Mouse (Mus musculus): Measurements from ENCODE around the gene Ppm1l. TPM values are rescaled to one million over a fixed set of nuclear protein-coding genes. Genes with fewer than 3 reads are reported as not detected.
A peak's percentile ranks its signal among the peaks of the same experiment; 100 is the strongest.

Ppm1l gene
- polyA plus RNA-seq, 1 experiment from 2014 or later, result 23.9 TPM

DNA sequence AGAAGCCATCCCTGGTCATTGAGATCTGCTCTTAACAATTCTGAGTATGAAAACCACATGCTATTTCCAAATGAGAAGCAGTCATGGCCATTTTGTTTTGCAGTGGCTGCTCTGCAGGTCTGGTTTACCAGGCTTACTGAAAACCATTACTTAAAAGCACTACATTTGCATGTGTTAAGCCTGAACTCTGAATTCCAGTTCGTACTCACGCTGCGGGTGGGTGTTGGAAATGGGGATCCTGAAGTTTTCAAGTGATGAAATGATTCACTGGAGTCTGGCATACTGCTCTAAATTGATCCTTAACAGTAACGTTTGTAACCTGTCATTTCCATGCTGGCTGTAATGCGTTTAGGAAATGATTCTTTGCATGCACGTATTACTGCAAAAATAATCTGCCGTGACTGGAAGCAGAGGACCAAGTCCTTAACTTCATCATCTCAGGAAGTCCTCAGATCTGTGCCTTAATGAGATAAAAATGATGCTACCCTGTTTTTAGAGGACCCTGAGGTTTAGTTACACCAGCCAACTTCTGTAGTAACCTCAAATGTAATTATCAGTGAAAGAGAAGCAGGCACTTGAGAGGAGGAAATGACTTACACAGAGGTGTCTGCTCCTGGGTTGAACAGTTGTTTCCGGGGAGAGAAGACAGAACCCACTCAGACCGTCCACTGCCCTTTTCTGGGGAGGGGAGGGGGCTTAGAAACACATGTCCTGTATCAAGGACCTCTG lies 151.8 kb downstream of the Ppm1l start:
- no peaks in the 10 kb centered on the region for H3K9me3 ChIP-seq
- H3K27me3 ChIP-seq, result no peaks in the 10 kb centered on the region
- no peak for ATAC-seq (ENCODE audit: low FRiP score)
- WGBS, result 52% methylated on average over 9 of the region's 9 CpGs
- H3K4me1 ChIP-seq (replicated peaks), result peaks cover 30% of the 10 kb centered on the region
- H3K9ac ChIP-seq, result no peak overlapping the region; the same call in 1 of the 2 replicates
- no peak overlapping the region for H3K27ac ChIP-seq
- H3K4me3 ChIP-seq, result no peak overlapping the region
- no peak overlapping the region for H3K4me2 ChIP-seq
- H3K36me3 ChIP-seq, result no peaks in the 10 kb centered on the region

DNA sequence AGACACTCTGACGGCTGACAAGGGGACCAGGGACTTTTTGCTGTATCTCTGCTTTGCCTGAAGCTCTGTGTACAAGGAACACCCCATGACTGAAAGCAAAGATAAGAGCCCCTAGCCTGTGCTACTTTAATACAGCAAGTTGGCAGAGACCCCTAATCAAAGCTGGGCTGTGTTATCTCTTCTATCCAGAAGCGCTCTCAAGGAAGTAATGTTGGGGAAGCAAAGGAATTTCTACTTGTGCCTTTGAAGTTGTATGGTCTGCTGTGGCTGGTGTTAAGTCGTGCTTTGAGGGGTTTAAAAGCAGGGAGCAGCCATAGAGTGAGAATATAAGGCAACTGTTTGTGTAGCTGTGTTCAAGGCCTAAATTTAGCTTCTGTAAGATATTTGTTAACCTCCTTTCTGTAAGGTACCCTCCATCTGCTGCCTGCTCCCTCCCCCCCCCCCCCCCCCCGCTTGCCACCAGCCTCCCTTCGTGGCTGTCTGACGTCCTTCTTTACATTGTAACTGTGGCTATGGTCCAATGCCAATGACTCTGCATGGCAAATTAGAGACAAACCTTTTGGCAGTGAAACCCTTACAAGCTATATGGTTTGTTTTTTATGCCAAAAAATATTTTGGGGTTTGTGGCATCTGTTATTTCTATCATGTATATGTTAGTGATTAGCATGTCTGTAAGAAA lies 152.9 kb downstream of the Ppm1l start:
- 34% methylated on average over 5 of the region's 6 CpGs for WGBS
- ATAC-seq (ENCODE audit: low FRiP score), result 0 out of 2 replicates have a peak, but pooled peaks have one; percentile 5

DNA sequence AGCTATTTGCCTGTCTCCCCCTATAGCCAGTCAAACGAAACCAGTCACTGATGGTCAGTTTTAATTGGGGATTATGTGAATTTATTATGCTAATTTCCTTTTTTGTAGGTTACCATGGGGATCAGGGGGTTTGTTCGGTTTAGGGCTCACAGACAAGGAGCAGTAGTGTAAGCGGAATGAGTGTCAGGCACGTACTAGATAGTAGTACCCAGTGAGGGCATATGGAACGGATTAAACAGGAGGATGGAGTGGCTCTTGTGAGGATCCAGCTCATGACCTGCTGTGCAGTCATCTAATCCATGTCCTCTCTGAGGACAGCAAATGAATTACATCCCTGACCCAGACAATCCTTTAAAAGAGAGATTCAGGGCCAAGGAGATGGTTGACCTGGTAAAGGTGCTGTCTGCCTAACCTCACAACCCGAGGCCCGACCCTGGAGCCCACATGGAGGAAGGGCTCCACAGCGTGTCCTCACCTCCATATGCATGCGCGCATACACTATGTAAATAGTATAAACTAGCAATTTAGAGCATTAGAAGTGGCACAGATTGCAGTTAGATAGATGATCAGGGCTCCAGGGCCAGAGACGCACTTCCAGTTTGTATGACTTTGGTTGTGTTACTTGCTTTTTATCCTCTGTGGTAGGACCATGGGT lies 153.6 kb downstream of the Ppm1l start:
- Histone ChIP-seq H3K4me2 (no peak overlapping the region), H3K9me3 (no peaks in the 10 kb centered on the region), H3K27ac (no peak overlapping the region), H3K27me3 (no peaks in the 10 kb centered on the region), H3K36me3 (no peaks in the 10 kb centered on the region), H3K4me3 (no peak overlapping the region), H3K4me1 (replicated peaks) (peaks cover 30% of the 10 kb centered on the region), H3K9ac (no peak overlapping the region)
- 64% methylated on average over 11 of the region's 11 CpGs for WGBS
- ATAC-seq (ENCODE audit: low FRiP score), result peak; percentile 70

More for the DNA sequence above, 152.9 kb downstream of the Ppm1l start:
- Histone ChIP-seq H3K4me1 (replicated peaks) (peaks cover 30% of the 10 kb centered on the region), H3K27me3 (no peaks in the 10 kb centered on the region), H3K36me3 (no peaks in the 10 kb centered on the region), H3K27ac (no peak overlapping the region), H3K9me3 (no peaks in the 10 kb centered on the region), H3K4me2 (no peak overlapping the region), H3K9ac (no peak overlapping the region), H3K4me3 (no peak overlapping the region)

DNA sequence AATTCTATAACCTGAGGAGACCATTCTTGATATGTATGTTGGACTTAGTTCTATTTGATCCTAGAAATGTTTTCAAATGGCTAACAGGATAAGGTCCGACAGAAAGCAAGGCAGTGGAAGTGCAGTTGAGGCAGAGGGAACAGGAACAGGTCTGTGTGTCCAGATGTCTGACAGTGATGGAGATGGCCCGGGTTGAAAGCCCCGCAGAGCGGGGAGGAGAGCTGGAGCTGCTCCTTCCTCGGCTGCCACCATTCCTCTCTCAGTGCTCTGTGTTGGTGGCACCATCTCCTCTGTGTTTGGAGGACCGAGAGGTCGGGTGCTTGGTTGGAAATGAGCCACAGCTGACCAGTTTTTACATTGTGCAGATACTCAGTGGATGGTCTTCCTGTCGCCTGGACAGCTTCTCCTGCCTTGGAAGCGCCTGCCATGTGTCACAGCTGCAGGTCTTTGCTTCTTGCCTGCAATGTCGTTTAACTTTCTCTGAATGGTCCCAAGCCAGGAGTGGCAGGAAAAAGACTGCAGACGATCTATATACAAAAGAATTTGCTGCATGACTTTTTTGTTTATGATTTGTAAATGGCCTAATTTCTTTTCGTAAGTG lies 159.3 kb downstream of the Ppm1l start:
- Histone ChIP-seq H3K4me3 (no peak overlapping the region), H3K27me3 (no peaks in the 10 kb centered on the region), H3K36me3 (no peaks in the 10 kb centered on the region), H3K27ac (peak overlapping the region; percentile 53; the same call in 1 of the 2 replicates), H3K4me2 (no peak overlapping the region; the same call in 1 of the 2 replicates), H3K4me1 (replicated peaks) (peaks cover 35% of the 10 kb centered on the region), H3K9me3 (no peaks in the 10 kb centered on the region), H3K9ac (no peak overlapping the region)
- WGBS, result 57% methylated on average over 12 of the region's 12 CpGs
- peak; percentile 27; the same call in 1 of the 2 replicates for ATAC-seq (ENCODE audit: low FRiP score)

DNA sequence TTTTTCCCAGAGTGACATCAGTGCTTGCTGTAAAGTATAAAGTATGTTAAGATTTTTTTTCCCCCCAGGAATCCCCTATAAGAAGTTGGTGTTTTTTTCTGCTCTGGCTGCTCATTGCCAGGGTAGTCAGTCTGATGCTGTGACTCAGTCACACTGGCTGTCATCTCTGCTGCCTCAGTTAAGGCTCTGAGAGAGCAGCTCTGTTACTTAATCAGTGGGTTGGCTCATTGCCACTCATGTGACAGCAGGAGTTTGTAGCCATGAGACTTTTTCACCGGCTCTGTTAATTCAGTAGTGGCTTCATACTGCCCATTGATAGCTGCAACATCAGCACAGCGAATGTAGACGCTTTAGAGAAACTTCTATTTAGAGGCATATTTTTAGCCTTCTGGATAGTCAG lies 163.3 kb downstream of the Ppm1l start:
- Histone ChIP-seq H3K36me3 (no peaks in the 10 kb centered on the region), H3K9ac (no peak overlapping the region), H3K4me1 (replicated peaks) (peaks cover 43% of the 10 kb centered on the region), H3K4me3 (no peak overlapping the region), H3K27me3 (no peaks in the 10 kb centered on the region), H3K9me3 (no peaks in the 10 kb centered on the region), H3K4me2 (no peak overlapping the region), H3K27ac (no peak overlapping the region)
- whole genome bisulfite sequencing, result 66% methylated on average over 3 of the region's 3 CpGs
- no peak for ATAC-seq (ENCODE audit: low FRiP score)

DNA sequence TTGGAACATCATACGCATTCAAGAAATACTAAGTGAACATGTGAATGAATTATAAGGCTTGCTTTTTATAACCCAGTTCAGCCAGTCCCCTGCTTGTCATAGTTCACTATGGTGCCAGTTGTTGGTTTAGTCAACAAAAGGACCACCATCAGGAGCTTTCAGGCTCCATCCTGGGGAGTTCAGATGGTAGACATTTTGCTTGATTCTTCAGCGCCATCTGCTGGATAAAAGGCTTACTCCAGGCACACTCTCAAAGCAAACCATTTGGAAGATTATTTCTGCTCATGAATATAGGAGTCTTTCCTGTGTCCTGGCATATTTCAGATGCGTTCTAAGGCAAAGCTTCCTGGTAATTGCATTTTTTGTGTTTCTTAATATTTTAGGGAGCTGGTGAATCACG lies 165.2 kb downstream of the Ppm1l start:
- Histone ChIP-seq H3K9ac (no peak overlapping the region), H3K4me2 (no peak overlapping the region), H3K27me3 (no peaks in the 10 kb centered on the region), H3K36me3 (no peaks in the 10 kb centered on the region), H3K27ac (no peak overlapping the region), H3K9me3 (no peaks in the 10 kb centered on the region), H3K4me1 (replicated peaks) (peaks cover 38% of the 10 kb centered on the region), H3K4me3 (no peak overlapping the region)
- ATAC-seq (ENCODE audit: low FRiP score), result peak; percentile 76
- 33% methylated on average over 4 of the region's 4 CpGs for WGBS

DNA sequence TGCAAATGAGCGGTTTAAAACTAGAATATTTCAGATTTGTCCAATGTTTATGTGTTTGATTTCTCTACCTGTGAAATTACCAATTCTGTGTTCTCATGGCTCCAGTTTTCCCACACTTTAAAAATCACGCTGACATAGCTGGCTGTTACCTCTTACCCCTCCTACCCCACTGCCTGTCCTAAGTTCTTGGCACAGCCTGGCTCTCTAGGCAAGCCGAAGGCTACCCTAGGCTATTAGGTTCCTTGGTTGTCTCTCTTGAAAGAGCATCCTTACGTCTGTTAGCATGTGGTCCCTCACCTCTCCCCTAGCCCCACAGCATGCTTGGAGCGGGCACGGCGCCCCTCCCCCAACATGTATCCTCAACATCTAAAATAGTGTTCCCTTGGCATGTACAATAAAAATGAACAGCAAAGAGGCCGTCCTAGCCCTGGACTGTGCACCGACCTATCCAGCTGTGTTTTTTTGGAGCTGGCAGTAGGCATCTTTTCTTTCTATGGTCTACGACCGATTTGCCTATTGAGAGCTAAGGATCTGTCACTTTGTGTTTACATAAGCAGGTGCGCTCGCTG lies 167.4 kb downstream of the Ppm1l start:
- no peaks in the 10 kb centered on the region for H3K27me3 ChIP-seq
- H3K4me2 ChIP-seq, result no peak overlapping the region
- WGBS, result 81% methylated on average over 13 of the region's 13 CpGs
- H3K27ac ChIP-seq, result no peak overlapping the region
- peaks cover 41% of the 10 kb centered on the region for H3K4me1 ChIP-seq (replicated peaks)
- H3K36me3 ChIP-seq, result no peaks in the 10 kb centered on the region
- H3K4me3 ChIP-seq, result no peak overlapping the region
- H3K9ac ChIP-seq, result no peak overlapping the region
- ATAC-seq (ENCODE audit: low FRiP score), result no peak
- no peaks in the 10 kb centered on the region for H3K9me3 ChIP-seq

DNA sequence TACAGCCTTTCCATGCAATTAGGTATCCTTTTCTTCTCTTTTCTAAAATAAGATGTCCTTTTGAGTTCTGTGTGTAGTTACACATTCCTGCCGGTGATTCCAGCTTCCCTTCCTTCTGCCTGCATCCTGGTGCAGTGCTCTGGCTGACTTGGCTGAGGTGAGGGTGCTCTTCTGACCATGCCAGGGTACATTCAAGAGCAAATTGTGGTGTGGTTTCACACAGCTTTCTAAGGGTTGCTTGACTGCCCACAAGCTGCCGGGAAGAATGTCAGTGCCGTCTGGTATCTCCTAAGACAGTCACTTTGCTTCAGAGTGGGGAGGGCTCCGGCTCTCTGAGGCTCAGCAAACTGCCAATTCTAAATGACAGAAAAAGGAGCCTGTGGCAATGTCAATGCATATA lies 167.9 kb downstream of the Ppm1l start:
- WGBS, result 78% methylated on average over 4 of the region's 4 CpGs
- no peaks in the 10 kb centered on the region for H3K9me3 ChIP-seq
- no peaks in the 10 kb centered on the region for H3K27me3 ChIP-seq
- H3K36me3 ChIP-seq, result no peaks in the 10 kb centered on the region
- no peak overlapping the region for H3K4me2 ChIP-seq
- H3K27ac ChIP-seq, result no peak overlapping the region
- H3K4me3 ChIP-seq, result no peak overlapping the region
- ATAC-seq (ENCODE audit: low FRiP score), result no peak
- H3K4me1 ChIP-seq (replicated peaks), result peaks cover 44% of the 10 kb centered on the region
- no peak overlapping the region for H3K9ac ChIP-seq

DNA sequence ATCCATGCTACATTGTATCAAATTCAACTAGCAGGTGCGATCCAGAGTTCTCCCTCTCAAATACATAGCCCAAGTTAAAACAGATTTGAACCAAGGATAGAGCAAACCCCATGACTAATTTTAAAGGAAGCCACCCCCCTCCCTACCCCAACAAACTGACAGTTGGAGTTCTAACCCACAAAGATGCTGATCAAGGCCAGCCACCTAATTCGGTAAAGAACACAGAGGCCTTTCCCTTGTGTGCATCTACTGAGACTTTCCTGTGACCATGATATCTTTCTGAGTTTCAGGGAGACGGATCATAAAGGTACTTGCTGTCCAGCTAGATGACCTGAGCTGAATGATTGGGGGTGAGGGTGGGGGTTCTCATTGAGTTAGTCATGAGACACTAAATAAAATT lies 168.7 kb downstream of the Ppm1l start:
- Histone ChIP-seq H3K4me3 (no peak overlapping the region), H3K27me3 (no peaks in the 10 kb centered on the region), H3K4me1 (replicated peaks) (peaks cover 38% of the 10 kb centered on the region), H3K27ac (no peak overlapping the region), H3K36me3 (no peaks in the 10 kb centered on the region), H3K9ac (no peak overlapping the region), H3K4me2 (no peak overlapping the region), H3K9me3 (no peaks in the 10 kb centered on the region)
- no peak for ATAC-seq (ENCODE audit: low FRiP score)
- 92% methylated on average over 3 of the region's 3 CpGs for WGBS

DNA sequence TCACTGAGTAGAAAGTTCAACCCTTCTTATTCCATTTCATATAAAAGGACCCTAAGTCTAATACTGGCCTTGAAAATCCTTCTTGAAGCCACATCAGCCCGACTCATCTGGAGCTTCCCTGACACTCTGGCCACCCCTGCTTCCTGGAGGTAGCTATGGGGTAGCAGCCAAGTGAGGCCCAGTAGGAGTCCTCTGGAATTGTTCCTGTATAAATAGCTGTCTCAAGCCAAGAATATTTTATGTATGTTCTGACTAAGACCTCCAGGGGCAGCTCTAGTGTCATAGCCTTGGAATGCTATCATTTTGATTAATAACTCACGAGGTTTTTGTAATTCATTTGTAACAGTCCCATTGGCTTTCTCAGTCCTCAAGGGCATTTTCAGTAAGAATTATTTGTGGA lies 169.1 kb downstream of the Ppm1l start:
- H3K9me3 ChIP-seq, result no peaks in the 10 kb centered on the region
- H3K4me2 ChIP-seq, result no peak overlapping the region
- H3K4me3 ChIP-seq, result no peak overlapping the region
- ATAC-seq (ENCODE audit: low FRiP score), result no peak
- H3K36me3 ChIP-seq, result no peaks in the 10 kb centered on the region
- WGBS, result 71% methylated on average over 2 of the region's 2 CpGs
- no peak overlapping the region for H3K27ac ChIP-seq
- no peak overlapping the region for H3K9ac ChIP-seq
- no peaks in the 10 kb centered on the region for H3K27me3 ChIP-seq
- H3K4me1 ChIP-seq (replicated peaks), result peaks cover 35% of the 10 kb centered on the region

DNA sequence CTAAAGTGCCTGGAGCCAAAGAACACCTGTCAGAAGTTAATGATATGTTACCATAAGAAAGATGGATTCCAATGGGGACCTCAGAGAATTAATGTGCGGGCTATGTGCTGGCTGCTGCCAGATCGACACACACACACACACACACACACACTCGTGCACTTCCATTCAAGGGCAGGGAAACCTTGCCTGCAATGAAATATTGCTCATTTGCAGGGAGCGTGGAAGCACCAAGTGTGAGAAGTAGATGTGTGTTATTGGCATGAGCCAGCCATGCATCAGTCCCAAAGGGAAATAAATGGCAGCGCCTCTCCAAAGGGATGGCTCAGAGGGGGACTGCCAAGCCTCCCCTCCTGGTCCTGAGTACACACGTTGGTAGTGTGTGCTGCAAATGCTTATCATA lies 170.8 kb downstream of the Ppm1l start:
- Histone ChIP-seq H3K9me3 (no peaks in the 10 kb centered on the region), H3K4me2 (no peak overlapping the region), H3K27ac (peak overlapping the region; percentile 50), H3K9ac (no peak overlapping the region), H3K4me3 (no peak overlapping the region), H3K27me3 (no peaks in the 10 kb centered on the region), H3K4me1 (replicated peaks) (peaks cover 35% of the 10 kb centered on the region), H3K36me3 (no peaks in the 10 kb centered on the region)
- peak; percentile 40; the same call in 1 of the 2 replicates for ATAC-seq (ENCODE audit: low FRiP score)
- WGBS, result 73% methylated on average over 6 of the region's 6 CpGs

DNA sequence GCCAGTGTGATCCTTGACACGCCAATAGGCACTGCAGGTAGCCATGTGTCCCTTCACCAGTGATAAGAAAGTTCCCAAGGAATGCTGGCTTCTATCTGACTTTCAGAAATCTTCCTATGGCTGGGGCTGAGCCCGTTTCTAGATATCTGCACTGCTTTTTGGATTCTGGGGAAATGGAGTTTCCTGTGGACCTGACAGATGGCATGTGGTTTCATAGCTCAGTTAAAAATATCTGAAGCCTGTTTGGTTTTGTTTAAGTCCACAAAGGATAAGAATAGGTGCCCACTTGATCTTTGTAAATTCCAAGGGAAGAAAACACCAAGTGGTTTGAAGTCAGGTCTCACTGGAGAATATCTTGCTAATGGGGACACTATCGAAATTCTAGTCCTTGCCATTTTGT lies 173.0 kb downstream of the Ppm1l start:
- Histone ChIP-seq H3K4me1 (replicated peaks) (peaks cover 32% of the 10 kb centered on the region), H3K4me3 (no peak overlapping the region), H3K9me3 (no peaks in the 10 kb centered on the region), H3K36me3 (no peaks in the 10 kb centered on the region), H3K27me3 (no peaks in the 10 kb centered on the region), H3K4me2 (no peak overlapping the region), H3K9ac (no peak overlapping the region), H3K27ac (no peak overlapping the region)
- ATAC-seq (ENCODE audit: low FRiP score), result no peak
- 87% methylated on average over 3 of the region's 3 CpGs for WGBS
